Mouse (Mus musculus) layer of hippocampus, adult 9-11 months (tissue): Measurements from ENCODE around the gene Slc37a1.

ENCODE experiments used
- DNase-seq: peaks from one replicate; pipeline ENCODE4 v3.0.0; 2022

Gene Slc37a1

GRCm38 (mm10) chr17:31286492-31286891 lies at the start of gene Slc37a1:
Gene Slc37a1, plus strand, starts transcription at chr17:31286792.
- no peak for DNase-seq

GRCm38 (mm10) chr17:31238234-31239020 lies 48.2 kb upstream of the Slc37a1 start:
- DNase-seq = no peak

- DNase-seq = no peak
These were observed 45.4 kb upstream of the Slc37a1 start for GRCm38 (mm10) chr17:31241156-31241555.

- DNase-seq = no peak
These were observed 43.8 kb upstream of the Slc37a1 start for GRCm38 (mm10) chr17:31242764-31243163.

GRCm38 (mm10) chr17:31245321-31245720 lies 41.3 kb upstream of the Slc37a1 start:
- no peak for DNase-seq

- no peak for DNase-seq
These were observed 39.4 kb upstream of the Slc37a1 start for GRCm38 (mm10) chr17:31247144-31247543.

- DNase-seq = no peak
These were observed 32.6 kb upstream of the Slc37a1 start for GRCm38 (mm10) chr17:31253951-31254350.

GRCm38 (mm10) chr17:31254463-31254931 lies 32.1 kb upstream of the Slc37a1 start:
- peak; percentile 68 for DNase-seq

GRCm38 (mm10) chr17:31257149-31257548 lies 29.4 kb upstream of the Slc37a1 start:
- DNase-seq = no peak

- DNase-seq = no peak
These were observed 28.7 kb upstream of the Slc37a1 start for GRCm38 (mm10) chr17:31257898-31258297.

GRCm38 (mm10) chr17:31258310-31258865 lies 28.2 kb upstream of the Slc37a1 start:
- DNase-seq = no peak

GRCm38 (mm10) chr17:31259145-31259544 lies 27.4 kb upstream of the Slc37a1 start:
- DNase-seq = no peak

- DNase-seq = no peak
These were observed 26.8 kb upstream of the Slc37a1 start for GRCm38 (mm10) chr17:31259825-31260224.

GRCm38 (mm10) chr17:31260430-31260829 lies 26.2 kb upstream of the Slc37a1 start:
- no peak for DNase-seq

GRCm38 (mm10) chr17:31261352-31261751 lies 25.2 kb upstream of the Slc37a1 start:
- DNase-seq = no peak

- DNase-seq = no peak
These were observed 23.9 kb upstream of the Slc37a1 start for GRCm38 (mm10) chr17:31262715-31263114.

GRCm38 (mm10) chr17:31263770-31264169 lies 22.8 kb upstream of the Slc37a1 start:
- DNase-seq = no peak

- DNase-seq = no peak
These were observed 22.2 kb upstream of the Slc37a1 start for GRCm38 (mm10) chr17:31264372-31264771.

GRCm38 (mm10) chr17:31265171-31265572 lies 21.4 kb upstream of the Slc37a1 start:
- no peak for DNase-seq

- DNase-seq = no peak
These were observed 20.8 kb upstream of the Slc37a1 start for GRCm38 (mm10) chr17:31265831-31266230.

- DNase-seq = no peak
These were observed 20.2 kb upstream of the Slc37a1 start for GRCm38 (mm10) chr17:31266321-31266950.

GRCm38 (mm10) chr17:31267138-31267537 lies 19.5 kb upstream of the Slc37a1 start:
- no peak for DNase-seq

GRCm38 (mm10) chr17:31267603-31268002 lies 19.0 kb upstream of the Slc37a1 start:
- no peak for DNase-seq

GRCm38 (mm10) chr17:31268016-31268415 lies 18.6 kb upstream of the Slc37a1 start:
- no peak for DNase-seq
